Mouse (Mus musculus): ENCODE results near the gene Oas1h. TPM values are rescaled to one million over a fixed set of nuclear protein-coding genes. Genes with fewer than 3 reads are reported as not detected.
"Not testable (repeated sequence)": the region's sequence is repeated elsewhere in the genome, so short reads cannot be mapped to it uniquely, and the experiment has no call there.

Oas1h gene
- polyA plus RNA-seq, 1 experiment from 2014 or later = not detected

DNA sequence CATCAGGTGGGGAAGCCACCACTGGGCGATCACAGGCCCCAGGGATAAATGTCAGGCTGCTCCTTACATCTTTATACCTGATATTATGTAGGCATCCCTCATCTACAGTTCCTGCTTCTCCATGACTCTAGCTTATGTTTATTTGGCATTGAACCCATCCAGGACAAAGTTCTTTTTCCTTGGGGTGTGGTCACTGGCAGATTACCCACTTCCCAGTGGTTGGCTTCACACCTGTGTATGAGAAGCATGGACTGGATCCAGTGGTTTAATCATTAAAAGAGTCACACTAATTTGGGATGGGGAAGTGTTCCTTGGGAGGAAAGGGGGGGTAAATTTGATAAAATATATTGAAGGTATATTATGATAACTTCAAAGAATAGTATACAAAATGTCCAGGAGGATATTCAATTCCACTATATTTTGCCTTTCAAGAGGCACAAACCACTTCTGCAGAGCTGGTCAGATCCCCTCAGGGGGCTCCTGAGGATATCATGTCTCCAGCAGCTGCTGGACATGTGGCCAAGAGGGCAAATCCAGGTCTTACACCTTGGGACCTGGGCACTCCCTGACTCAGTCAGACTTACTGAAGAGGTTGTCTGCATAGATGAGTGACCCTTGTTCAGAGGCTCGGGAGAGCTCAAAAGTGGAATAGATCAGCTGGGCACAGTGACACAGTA is 30.5 kb downstream of the Oas1h start:
- WGBS = 73% methylated on average over 2 of the region's 2 CpGs
- not testable (repeated sequence) for ATAC-seq (ENCODE audit: insufficient read depth, low FRiP score)

DNA sequence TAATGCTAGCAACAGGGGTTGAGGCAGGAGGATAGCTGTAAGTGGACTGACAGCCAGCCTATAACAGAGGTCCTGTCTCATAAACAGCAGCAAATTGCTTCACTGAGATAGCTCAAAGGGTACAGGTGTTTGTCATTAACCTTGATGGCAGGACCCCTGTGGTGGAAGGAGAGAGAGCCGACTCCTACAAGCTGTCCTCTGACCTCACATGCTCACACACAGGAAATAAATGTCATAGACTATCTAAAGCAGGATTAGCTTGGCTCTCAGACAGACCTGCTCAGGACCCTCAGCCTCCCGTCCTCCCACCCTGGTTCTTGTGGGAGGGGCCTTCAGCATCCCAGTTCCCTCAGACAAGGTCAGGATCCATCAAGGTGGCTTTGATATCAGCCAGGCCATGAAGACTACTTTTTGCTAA is 31.0 kb downstream of the Oas1h start:
- Histone ChIP-seq H3K4me2 (ENCODE audit: low read depth, low read length) (no peak overlapping the region), H3K4me1 (ENCODE audit: control insufficient read depth, insufficient read depth, low read length) (no peaks in the 10 kb centered on the region), H3K9me3 (replicated peaks; ENCODE audit: control insufficient read depth, low read length) (no peaks in the 10 kb centered on the region), H3K27me3 (ENCODE audit: control insufficient read depth, insufficient read depth, low read length) (no peaks in the 10 kb centered on the region), H3K4me3 (replicated peaks; ENCODE audit: low read length) (no peak overlapping the region), H3K9ac (ENCODE audit: low read length) (no peak overlapping the region), H3K36me3 (ENCODE audit: control insufficient read depth, insufficient read depth, low read length) (no peaks in the 10 kb centered on the region), H3K27ac (ENCODE audit: low read length) (no peak overlapping the region)
- 54% methylated on average over 2 of the region's 2 CpGs for WGBS
- no peak for ATAC-seq (ENCODE audit: insufficient read depth, low FRiP score)

More for the DNA sequence above, 30.5 kb downstream of the Oas1h start:
- H3K4me2 ChIP-seq (ENCODE audit: low read depth, low read length); H3K4me3 ChIP-seq (replicated peaks; ENCODE audit: low read length); H3K27ac ChIP-seq (ENCODE audit: low read length); H3K4me1 ChIP-seq (ENCODE audit: control insufficient read depth, insufficient read depth, low read length); H3K9me3 ChIP-seq (replicated peaks; ENCODE audit: control insufficient read depth, low read length); H3K9ac ChIP-seq (ENCODE audit: low read length); H3K27me3 ChIP-seq (ENCODE audit: control insufficient read depth, insufficient read depth, low read length); H3K36me3 ChIP-seq (ENCODE audit: control insufficient read depth, insufficient read depth, low read length): not testable (repeated sequence)

DNA sequence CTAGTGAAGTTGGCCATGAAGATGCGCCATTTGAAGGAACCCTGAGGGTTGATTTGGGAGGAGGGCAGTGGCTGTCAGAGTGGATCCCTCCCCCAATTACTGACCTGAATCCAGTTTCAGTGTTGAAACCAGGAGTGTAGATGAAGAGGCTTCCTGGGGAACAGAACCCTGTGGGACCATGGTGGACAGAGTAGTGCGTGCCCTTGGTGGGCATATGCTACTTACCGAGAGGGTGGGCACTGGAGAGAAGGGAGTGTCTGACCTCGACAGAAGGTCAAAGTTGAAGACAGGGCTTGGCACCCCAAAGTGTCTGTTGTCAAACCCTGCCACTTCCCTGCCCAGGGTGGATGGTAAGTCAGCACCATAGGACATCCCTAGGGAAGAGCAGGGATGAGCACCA is 32.6 kb downstream of the Oas1h start:
- H3K27me3 ChIP-seq (ENCODE audit: control insufficient read depth, insufficient read depth, low read length); H3K9me3 ChIP-seq (replicated peaks; ENCODE audit: control insufficient read depth, low read length); ATAC-seq (ENCODE audit: insufficient read depth, low FRiP score); H3K36me3 ChIP-seq (ENCODE audit: control insufficient read depth, insufficient read depth, low read length); H3K4me2 ChIP-seq (ENCODE audit: low read depth, low read length); H3K4me3 ChIP-seq (replicated peaks; ENCODE audit: low read length); H3K27ac ChIP-seq (ENCODE audit: low read length); H3K9ac ChIP-seq (ENCODE audit: low read length); H3K4me1 ChIP-seq (ENCODE audit: control insufficient read depth, insufficient read depth, low read length): not testable (repeated sequence)
- 94% methylated on average over 4 of the region's 4 CpGs for WGBS

- H3K9me3 ChIP-seq (replicated peaks; ENCODE audit: control insufficient read depth, low read length); ATAC-seq (ENCODE audit: insufficient read depth, low FRiP score): not testable (repeated sequence)
- WGBS = 69% methylated on average over 2 of the region's 2 CpGs
These were observed 33.5 kb downstream of the Oas1h start for GRCm38 (mm10) chr5:120894692-120895091.

GRCm38 (mm10) chr5:120895231-120895900 is 34.1 kb downstream of the Oas1h start:
- H3K27me3 ChIP-seq (ENCODE audit: control insufficient read depth, insufficient read depth, low read length) = no peaks in the 10 kb centered on the region
- no peak overlapping the region for H3K9ac ChIP-seq (ENCODE audit: low read length)
- H3K4me1 ChIP-seq (ENCODE audit: control insufficient read depth, insufficient read depth, low read length) = no peaks in the 10 kb centered on the region
- ATAC-seq (ENCODE audit: insufficient read depth, low FRiP score) = no peak
- H3K4me2 ChIP-seq (ENCODE audit: low read depth, low read length) = no peak overlapping the region
- no peaks in the 10 kb centered on the region for H3K9me3 ChIP-seq (replicated peaks; ENCODE audit: control insufficient read depth, low read length)
- 83% methylated on average over 11 of the region's 11 CpGs for WGBS
- H3K36me3 ChIP-seq (ENCODE audit: control insufficient read depth, insufficient read depth, low read length) = no peaks in the 10 kb centered on the region
- H3K4me3 ChIP-seq (replicated peaks; ENCODE audit: low read length) = no peak overlapping the region
- H3K27ac ChIP-seq (ENCODE audit: low read length) = no peak overlapping the region

More at GRCm38 (mm10) chr5:120894692-120895091, 33.5 kb downstream of the Oas1h start:
- H3K4me2 ChIP-seq (ENCODE audit: low read depth, low read length); H3K9ac ChIP-seq (ENCODE audit: low read length); H3K36me3 ChIP-seq (ENCODE audit: control insufficient read depth, insufficient read depth, low read length); H3K27ac ChIP-seq (ENCODE audit: low read length); H3K4me3 ChIP-seq (replicated peaks; ENCODE audit: low read length); H3K27me3 ChIP-seq (ENCODE audit: control insufficient read depth, insufficient read depth, low read length); H3K4me1 ChIP-seq (ENCODE audit: control insufficient read depth, insufficient read depth, low read length): not testable (repeated sequence)

- 84% methylated on average over 6 of the region's 6 CpGs for WGBS
- ATAC-seq (ENCODE audit: insufficient read depth, low FRiP score) = no peak
These were observed 37.1 kb downstream of the Oas1h start for GRCm38 (mm10) chr5:120898307-120898706.

GRCm38 (mm10) chr5:120898726-120899125 is 37.5 kb downstream of the Oas1h start:
- Histone ChIP-seq H3K27me3 (ENCODE audit: control insufficient read depth, insufficient read depth, low read length) (no peaks in the 10 kb centered on the region), H3K4me2 (ENCODE audit: low read depth, low read length) (no peak overlapping the region), H3K9me3 (replicated peaks; ENCODE audit: control insufficient read depth, low read length) (no peaks in the 10 kb centered on the region), H3K36me3 (ENCODE audit: control insufficient read depth, insufficient read depth, low read length) (no peaks in the 10 kb centered on the region), H3K4me1 (ENCODE audit: control insufficient read depth, insufficient read depth, low read length) (no peaks in the 10 kb centered on the region), H3K9ac (ENCODE audit: low read length) (no peak overlapping the region), H3K27ac (ENCODE audit: low read length) (no peak overlapping the region), H3K4me3 (replicated peaks; ENCODE audit: low read length) (no peak overlapping the region)
- ATAC-seq (ENCODE audit: insufficient read depth, low FRiP score) = no peak

More at GRCm38 (mm10) chr5:120898307-120898706, 37.1 kb downstream of the Oas1h start:
- Histone ChIP-seq H3K9me3 (replicated peaks; ENCODE audit: control insufficient read depth, low read length) (no peaks in the 10 kb centered on the region), H3K4me1 (ENCODE audit: control insufficient read depth, insufficient read depth, low read length) (no peaks in the 10 kb centered on the region), H3K4me3 (replicated peaks; ENCODE audit: low read length) (no peak overlapping the region), H3K36me3 (ENCODE audit: control insufficient read depth, insufficient read depth, low read length) (no peaks in the 10 kb centered on the region), H3K27me3 (ENCODE audit: control insufficient read depth, insufficient read depth, low read length) (no peaks in the 10 kb centered on the region), H3K4me2 (ENCODE audit: low read depth, low read length) (no peak overlapping the region), H3K9ac (ENCODE audit: low read length) (no peak overlapping the region), H3K27ac (ENCODE audit: low read length) (no peak overlapping the region)

DNA sequence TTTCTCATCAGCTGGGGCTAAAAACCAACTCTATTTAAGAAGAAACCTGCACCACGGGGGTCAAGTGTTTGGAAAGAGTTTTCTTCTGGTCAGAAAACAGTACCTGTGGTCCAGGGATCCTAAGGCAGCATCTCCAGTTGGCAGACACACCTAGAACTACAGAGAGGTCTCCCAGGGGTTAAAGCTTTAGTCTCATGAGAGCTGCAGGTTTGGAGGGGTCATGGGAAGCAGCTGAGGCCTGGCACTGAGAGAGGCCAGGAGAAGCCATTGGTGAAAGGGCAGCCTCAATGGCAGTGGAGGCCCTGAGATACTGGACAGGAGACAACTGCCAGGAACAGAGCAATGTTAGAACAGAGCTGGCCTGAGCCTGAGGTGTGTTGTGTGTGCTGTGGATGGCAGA is 39.4 kb downstream of the Oas1h start:
- no peak for ATAC-seq (ENCODE audit: insufficient read depth, low FRiP score)

GRCm38 (mm10) chr5:120902056-120902455 is 40.8 kb downstream of the Oas1h start:
- 92% methylated on average over 5 of the region's 5 CpGs for WGBS
- H3K9me3 ChIP-seq (replicated peaks; ENCODE audit: control insufficient read depth, low read length) = no peaks in the 10 kb centered on the region
- no peak overlapping the region for H3K27ac ChIP-seq (ENCODE audit: low read length)
- H3K4me3 ChIP-seq (replicated peaks; ENCODE audit: low read length) = no peak overlapping the region
- ATAC-seq (ENCODE audit: insufficient read depth, low FRiP score) = no peak
- no peak overlapping the region for H3K9ac ChIP-seq (ENCODE audit: low read length)
- no peak overlapping the region for H3K4me2 ChIP-seq (ENCODE audit: low read depth, low read length)
- H3K36me3 ChIP-seq (ENCODE audit: control insufficient read depth, insufficient read depth, low read length) = no peaks in the 10 kb centered on the region
- H3K4me1 ChIP-seq (ENCODE audit: control insufficient read depth, insufficient read depth, low read length) = no peaks in the 10 kb centered on the region
- H3K27me3 ChIP-seq (ENCODE audit: control insufficient read depth, insufficient read depth, low read length) = no peaks in the 10 kb centered on the region

More for the DNA sequence above, 39.4 kb downstream of the Oas1h start:
- H3K4me1 ChIP-seq (ENCODE audit: control insufficient read depth, insufficient read depth, low read length) = no peaks in the 10 kb centered on the region
- H3K36me3 ChIP-seq (ENCODE audit: control insufficient read depth, insufficient read depth, low read length) = no peaks in the 10 kb centered on the region
- 51% methylated on average over 1 of the region's 1 CpGs for WGBS
- no peak overlapping the region for H3K27ac ChIP-seq (ENCODE audit: low read length)
- no peak overlapping the region for H3K4me2 ChIP-seq (ENCODE audit: low read depth, low read length)
- H3K27me3 ChIP-seq (ENCODE audit: control insufficient read depth, insufficient read depth, low read length) = no peaks in the 10 kb centered on the region
- H3K9ac ChIP-seq (ENCODE audit: low read length) = no peak overlapping the region
- H3K4me3 ChIP-seq (replicated peaks; ENCODE audit: low read length) = no peak overlapping the region
- H3K9me3 ChIP-seq (replicated peaks; ENCODE audit: control insufficient read depth, low read length) = no peaks in the 10 kb centered on the region

Data from stomach, embryonic 16.5 days (tissue).